Mouse (Mus musculus) heart, adult 8-10 months (tissue): ENCODE measurements around the gene Best3. TPM values are rescaled to one million over a fixed set of nuclear protein-coding genes. Genes with fewer than 3 reads are reported as not detected.
"Not testable (repeated sequence)": the region's sequence is repeated elsewhere in the genome, so short reads cannot be mapped to it uniquely, and the experiment has no call there.

Experiments
- DNase-seq: peaks from one replicate; pipeline ENCODE4 v3.0.0; 2022; ENCODE audit warnings: low spot score
- total RNA-seq, 4 experiments: library from RNA; stranded (reverse); gene quantifications; 2 replicates each; pipeline ENCODE4 v1.2.4; 2022

The Best3 gene
- total RNA-seq, 4 experiments from 2014 or later: 7.1 to 8.0 (median 7.4) TPM

DNA sequence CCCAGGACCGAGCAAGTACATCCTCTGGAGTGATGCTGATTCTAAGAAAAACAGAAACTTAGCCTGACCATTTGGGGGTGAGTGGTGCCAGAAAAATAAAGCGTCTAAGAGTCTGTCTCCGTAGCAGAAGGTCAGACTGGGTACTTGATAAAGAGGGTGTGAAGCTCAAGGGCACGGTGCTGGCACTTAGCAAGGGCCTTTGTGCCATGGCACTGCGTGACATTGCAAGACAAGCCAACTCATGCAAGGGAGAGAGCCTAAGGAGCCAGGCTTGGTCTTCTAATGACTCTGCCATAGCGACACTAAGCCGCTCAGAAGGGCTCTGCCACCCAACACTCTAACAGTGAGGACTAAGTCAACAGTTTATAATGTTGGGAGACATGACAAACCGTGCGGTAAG is 7.3 kb upstream of the Best3 start:
- DNase-seq: peak; percentile 21

GRCm38 (mm10) chr10:116980273-116980672 is 5.8 kb upstream of the Best3 start:
- no peak for DNase-seq

GRCm38 (mm10) chr10:116980888-116981287 is 5.2 kb upstream of the Best3 start:
- DNase-seq: no peak

GRCm38 (mm10) chr10:116982526-116982925 is 3.6 kb upstream of the Best3 start:
- DNase-seq: no peak

DNA sequence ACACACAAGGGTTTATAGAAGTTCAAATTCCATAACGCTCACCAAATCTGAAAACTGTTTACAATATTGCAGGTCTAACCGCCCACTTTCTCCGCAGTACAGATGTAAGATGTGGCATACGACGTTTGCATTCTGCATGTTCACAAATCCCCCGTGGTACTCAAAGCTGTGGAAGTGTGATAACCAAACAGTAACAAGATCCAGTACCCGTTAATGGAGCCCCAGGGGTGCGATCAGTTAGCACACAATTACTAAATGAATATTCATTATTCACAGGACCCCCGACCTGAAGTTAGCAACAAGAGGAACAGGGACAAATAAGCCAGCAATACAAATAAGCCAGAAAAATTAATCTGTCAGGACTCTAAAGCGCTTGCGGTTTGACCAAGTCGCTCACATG is 1.3 kb upstream of the Best3 start:
- no peak for DNase-seq

- no peak for DNase-seq
Observed at GRCm38 (mm10) chr10:116993971-116994370, 7.9 kb downstream of the Best3 start.

DNA sequence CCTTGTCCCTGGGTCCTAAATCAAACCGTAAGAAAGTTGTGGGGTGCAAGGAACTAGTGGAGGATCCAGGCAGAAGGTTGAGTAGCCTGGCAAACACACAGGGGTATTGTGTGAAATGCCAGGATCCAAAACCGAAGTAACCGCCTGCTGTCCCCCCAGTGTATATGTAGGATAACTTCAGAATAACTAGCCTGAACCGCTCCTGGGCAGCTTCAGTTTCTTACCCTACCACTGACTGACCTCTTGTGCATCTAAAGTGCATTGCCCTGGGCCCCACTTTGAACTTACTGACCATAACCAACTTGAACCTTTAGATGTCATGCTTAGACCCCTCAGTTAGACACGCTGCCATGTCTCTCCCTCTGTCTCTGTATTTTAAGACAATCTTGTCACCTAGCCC is 9.0 kb downstream of the Best3 start:
- DNase-seq: no peak

DNA sequence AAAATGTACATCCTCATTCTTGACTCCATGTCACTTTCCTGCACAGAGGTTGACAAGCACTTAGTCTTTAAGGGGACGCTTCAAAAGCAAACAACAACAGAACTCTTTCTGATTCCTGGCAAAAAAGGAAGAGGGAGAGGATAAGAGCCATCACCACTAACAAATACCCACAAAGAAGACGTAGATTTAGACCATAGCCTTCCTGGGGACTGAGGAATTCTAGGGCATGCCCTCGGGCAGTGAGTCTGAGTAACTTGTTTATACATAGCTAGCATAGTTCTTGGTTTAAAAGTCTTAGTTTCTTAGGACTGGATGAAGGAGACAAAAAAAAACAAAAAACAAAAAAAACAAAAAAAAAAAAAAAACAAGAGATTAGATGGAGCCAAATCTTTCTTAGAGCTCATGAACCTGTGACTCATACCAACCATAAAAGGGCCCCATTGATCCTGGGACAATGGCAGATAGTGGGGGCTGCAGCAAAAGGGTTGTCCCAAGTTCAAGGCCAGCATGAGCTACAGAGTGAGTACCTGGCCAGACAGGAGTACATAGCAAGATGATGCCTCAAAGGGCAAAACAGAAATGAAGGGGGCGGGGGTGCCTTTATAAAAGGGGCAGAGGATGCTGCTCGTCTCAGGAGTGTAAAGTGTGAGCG is 9.6 kb downstream of the Best3 start:
- DNase-seq: no peak

- peak; percentile 78 for DNase-seq
Observed at GRCm38 (mm10) chr10:116996236-116996600, 10.1 kb downstream of the Best3 start.

- no peak for DNase-seq
Observed at GRCm38 (mm10) chr10:116998716-116999455, 12.8 kb downstream of the Best3 start.

DNA sequence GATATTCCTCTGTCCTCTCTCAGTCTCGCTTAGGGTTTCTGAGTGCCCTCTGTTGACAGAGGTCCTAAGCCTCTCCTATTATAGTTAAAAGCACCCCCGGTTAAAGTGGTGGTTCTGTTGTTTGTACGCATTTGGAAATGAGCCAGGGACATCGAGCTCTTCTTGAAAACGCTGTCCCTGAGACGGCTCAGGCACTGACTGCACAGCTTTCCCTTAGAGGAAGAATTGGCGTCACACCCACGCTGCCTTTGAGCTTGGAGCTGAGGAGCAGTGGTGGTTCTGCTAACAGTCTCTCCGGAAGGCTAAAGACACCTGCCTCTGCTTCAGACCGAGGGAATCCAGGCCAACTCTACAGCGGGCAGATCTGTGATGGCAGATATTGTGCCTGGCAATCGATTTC is 14.9 kb downstream of the Best3 start:
- DNase-seq: no peak

- no peak for DNase-seq
Observed at GRCm38 (mm10) chr10:117004695-117005094, 18.6 kb downstream of the Best3 start.

GRCm38 (mm10) chr10:117005707-117006464 is 19.8 kb downstream of the Best3 start:
- no peak for DNase-seq

- no peak for DNase-seq
Observed at GRCm38 (mm10) chr10:117009691-117010090, 23.6 kb downstream of the Best3 start.

DNA sequence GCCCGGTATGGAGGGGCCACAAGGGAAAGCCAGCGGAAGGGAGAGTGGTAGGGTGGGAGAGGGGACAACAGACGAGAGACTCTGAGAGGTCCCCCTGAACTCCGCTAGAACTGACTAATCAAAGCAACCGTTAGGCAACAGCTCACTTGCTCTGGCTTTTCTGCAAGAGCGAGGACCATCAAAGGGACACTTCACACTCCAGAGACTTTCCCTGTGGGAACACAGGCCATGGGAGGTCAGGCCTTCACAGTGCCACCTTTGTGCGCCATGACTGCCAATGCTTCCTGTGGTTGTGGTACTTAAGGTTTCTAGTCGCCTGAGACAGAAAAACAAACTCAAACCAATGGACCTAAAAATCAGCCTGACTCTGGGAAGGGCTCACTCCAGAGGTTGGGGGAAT is 24.9 kb downstream of the Best3 start:
- no peak for DNase-seq

GRCm38 (mm10) chr10:117013689-117014390 is 27.7 kb downstream of the Best3 start:
- DNase-seq: no peak

GRCm38 (mm10) chr10:117014565-117014964 is 28.5 kb downstream of the Best3 start:
- no peak for DNase-seq

- no peak for DNase-seq
Observed at GRCm38 (mm10) chr10:117018281-117018840, 32.2 kb downstream of the Best3 start.

DNA sequence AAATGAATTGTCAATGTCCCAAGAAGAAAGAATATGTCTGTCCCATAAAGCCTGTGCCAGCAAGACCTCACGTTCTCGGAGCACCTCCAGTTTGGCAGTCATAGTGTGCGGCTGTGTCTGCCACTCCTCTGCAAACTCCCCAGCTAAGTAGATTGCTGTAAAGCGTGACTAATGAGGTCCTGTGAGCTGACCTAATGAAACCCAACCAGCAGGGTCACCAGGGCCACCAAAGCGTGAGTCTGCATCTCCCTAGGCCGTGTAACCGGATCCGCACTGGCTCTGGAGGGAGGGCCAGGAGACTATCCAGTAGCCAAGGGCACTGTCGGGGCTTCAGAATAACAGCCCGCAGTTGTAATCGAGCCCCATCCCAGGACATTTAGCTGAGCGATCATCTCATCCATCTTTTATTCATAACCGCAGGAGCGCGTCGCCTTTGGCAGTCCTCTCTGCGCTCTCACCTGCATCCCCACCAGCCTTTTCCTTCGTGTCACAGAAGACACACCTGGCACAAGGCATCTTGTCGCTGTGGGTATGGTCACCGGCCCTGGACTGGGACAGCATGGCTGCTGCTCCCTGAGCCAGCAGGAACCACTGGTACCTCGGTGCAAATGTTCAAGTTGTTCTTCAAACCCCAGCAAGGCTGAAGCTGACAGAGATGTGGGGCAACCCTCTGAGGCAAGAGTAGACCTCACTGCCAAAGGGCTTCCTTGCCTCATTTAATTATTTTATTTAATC is 35.1 kb downstream of the Best3 start:
- no peak for DNase-seq

DNA sequence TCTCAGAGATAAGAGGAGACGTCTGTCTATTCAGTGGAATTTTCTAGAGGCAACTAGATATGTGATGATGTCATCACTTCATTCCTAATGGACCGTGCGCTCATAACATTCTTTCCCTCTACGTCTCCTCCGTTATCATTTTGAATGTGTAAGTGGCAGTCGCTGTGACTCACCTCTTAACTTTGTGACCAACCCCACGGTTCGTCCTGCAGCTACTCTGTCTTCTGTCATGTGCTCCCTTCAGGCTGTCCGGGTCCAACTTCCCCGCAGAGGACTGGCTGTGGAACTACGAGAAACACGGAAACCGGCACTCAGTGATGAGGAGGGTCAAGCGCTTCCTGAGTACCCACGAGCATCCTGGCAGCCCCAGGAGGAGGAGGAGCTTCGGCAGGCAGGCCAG is 37.6 kb downstream of the Best3 start:
- no peak for DNase-seq

DNA sequence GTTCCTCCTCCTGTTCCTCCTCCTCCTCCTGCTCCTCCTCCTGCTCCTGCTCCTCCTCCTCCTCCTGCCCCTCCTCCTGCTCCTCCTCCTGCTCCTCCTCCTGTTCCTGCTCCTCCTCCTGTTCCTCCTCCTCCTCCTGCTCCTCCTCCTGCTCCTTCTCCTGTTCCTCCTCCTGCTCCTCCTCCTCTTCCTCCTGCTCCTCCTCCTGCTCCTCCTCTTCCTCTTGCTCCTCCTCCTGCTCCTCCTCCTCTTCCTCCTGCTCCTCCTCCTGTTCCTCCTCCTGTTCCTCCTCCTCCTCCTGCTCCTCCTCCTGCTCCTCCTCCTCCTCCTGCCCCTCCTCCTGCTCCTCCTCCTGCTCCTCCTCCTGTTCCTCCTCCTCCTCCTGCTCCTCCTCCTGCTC is 39.7 kb downstream of the Best3 start:
- DNase-seq: not testable (repeated sequence)
